Mouse (Mus musculus) T-helper 2 cell (primary cell): ENCODE measurements around the gene Tsc1.

Experiments
- in situ Hi-C: fragments of 300-600 bp; cut with MboI, MseI; formaldehyde crosslinking; loops from one replicate; pipeline ENCODE4 v1.15.1; 2025; ENCODE audit warnings: high pct_unique_total_duplicates

Gene Tsc1

GRCm38 (mm10) chr2:28641435-28641941, 460 bp downstream of the Tsc1 start:
- in situ Hi-C loops = no loop called here

GRCm38 (mm10) chr2:28643081-28643480, 2.1 kb downstream of the Tsc1 start:
- in situ Hi-C loops = no loop called here

GRCm38 (mm10) chr2:28650526-28650925, 9.5 kb downstream of the Tsc1 start:
- in situ Hi-C loops = no loop called here

GRCm38 (mm10) chr2:28653351-28653750, 12.3 kb downstream of the Tsc1 start:
- in situ Hi-C loops = no loop called here

DNA sequence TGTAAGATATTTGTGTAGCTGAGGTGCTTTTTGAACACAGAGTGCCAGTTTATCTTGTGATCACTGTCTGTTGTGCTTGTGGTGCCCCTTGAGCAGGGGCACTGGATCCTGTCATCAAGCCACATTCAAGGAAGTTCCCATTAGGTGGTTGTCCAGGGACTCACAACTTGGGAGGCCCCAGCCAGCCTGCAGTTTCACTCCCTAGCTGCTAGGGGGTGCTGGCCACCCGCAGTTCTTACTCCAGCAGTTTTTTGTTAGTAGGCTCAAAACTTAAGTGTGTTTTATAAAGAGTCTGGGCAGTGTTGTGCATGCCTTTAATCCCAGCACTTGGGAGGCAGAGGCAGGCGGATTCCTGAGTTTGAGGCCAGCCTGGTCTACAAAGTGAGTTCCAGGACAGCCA, 13.3 kb downstream of the Tsc1 start:
- in situ Hi-C loops = no loop called here

GRCm38 (mm10) chr2:28656216-28656615, 15.2 kb downstream of the Tsc1 start:
- in situ Hi-C loops = no loop called here

DNA sequence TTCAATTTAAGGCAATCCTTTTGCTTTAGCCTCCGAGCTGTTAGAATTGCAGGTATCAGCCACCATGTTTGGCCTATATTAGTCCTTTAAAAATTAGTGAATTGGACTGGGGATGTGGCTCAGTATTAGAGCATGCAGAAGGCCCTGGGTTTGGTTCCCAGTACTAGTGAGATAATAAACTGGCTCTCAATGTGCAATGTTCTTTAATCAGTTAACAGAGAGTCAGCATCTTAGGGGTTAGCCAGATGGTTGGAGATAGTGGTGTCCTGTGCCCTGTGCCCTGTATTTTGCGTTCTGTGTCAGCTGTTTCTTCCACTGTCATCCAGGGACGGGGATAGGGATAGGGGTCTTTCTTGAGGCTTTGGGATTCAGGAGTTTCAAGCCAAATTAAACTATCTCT, 21.9 kb downstream of the Tsc1 start:
- in situ Hi-C loops = no loop called here

DNA sequence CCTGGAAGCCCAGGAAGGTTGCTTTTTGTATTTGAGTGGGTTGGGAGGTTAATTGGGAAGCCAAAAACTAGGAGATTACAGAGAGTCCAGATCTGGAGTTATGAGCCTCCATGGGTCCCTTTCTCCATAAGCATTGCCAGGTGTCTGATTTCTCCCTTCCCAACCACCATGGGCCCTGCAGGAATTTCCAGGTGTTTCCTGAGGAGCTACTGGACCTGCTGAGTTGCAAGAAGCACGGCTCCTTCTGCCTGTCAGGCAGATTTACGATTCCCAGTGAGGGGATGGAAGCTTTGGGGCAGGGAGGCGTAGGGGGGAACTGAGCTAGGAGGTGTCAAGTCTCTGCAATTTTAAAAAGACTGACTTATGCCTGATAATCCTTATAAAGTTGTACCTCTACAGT, 24.8 kb downstream of the Tsc1 start:
- in situ Hi-C loops = no loop called here

DNA sequence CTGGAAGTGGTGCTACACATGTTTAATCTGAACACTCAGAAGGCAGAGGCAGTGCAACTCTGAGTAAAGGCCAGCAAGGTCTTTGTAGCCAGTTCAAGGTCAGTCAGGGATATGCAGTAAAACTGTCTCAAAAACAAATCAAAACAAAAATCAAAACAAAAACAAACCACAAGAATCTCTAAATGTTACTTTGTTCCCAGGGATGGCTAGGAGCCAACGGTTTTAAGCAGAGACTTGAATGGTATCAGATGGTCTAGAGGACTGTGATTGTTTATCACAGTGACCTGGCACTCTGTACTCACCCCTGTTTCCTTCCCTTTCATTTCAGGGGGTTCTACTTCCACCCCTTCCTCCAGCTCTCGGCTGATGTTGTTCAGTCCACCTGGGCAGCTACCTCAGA, 30.4 kb downstream of the Tsc1 start:
- in situ Hi-C loops = no loop called here

GRCm38 (mm10) chr2:28676005-28676404, 35.0 kb downstream of the Tsc1 start:
- in situ Hi-C loops = no loop called here

DNA sequence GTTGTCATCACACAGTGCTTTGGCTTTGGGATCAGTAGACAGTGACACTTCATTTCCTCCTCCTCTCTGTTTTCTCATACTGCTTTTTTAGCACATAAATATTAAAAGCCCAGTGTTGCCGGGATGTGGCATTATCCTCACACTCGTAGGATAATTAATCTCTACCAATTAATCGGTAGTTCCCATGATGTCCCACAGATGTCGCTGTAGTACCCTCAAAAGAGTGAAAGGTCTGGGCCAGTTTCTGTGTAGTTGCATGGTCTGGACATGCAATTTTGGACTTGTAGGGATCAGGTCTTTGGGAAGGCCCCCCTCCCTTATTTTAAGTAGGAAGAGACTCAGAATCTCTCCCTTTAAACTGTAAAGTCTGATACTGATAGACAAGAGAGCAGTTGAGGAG, 39.7 kb downstream of the Tsc1 start:
- in situ Hi-C loops = no loop called here

GRCm38 (mm10) chr2:28681718-28682117, 40.7 kb downstream of the Tsc1 start:
- in situ Hi-C loops = no loop called here

- in situ Hi-C loops = no loop called here
These were observed 44.9 kb downstream of the Tsc1 start for GRCm38 (mm10) chr2:28685895-28686294.

DNA sequence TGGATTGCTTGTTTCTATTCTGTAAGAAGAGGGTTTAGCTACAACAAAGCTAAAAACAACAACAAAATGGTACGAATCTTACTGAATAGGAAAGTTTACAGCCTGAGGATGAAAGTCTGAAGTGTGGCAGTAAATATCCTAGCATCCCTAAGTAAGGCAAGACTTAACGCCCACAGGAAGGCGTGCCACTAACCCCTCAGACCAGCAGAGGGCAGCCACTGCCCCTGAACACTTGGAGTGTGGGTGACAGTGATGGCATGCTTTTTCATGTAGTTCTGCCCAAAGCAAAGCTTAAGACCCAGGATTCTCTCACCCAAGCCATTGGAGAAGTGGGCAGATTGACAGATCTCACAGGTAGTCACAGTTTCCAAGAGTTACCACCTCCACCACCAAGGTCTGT, 47.4 kb downstream of the Tsc1 start:
- in situ Hi-C loops = no loop called here

- in situ Hi-C loops = no loop called here
These were observed 51.7 kb downstream of the Tsc1 start for GRCm38 (mm10) chr2:28692692-28693091.

DNA sequence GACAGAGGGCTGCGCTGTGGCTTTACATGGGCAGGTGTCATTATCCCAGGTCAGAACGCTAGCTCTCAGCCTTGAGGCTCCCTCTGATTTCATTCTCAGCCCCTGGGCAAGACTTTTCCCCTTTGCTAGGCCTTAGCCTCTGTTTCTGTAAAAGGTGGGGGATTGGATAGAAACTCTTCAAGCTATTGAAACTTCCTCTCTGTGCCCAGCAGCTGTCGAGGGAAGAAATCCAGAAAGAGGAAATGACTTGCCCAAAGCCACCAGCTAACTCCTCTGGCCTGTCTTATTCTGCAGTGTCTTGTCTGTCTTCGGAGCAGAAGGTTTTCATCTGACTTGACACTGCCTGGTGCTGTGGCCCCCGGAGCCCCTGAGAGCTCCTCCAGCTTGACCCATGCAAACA, 57.5 kb downstream of the Tsc1 start:
- in situ Hi-C loops = no loop called here

DNA sequence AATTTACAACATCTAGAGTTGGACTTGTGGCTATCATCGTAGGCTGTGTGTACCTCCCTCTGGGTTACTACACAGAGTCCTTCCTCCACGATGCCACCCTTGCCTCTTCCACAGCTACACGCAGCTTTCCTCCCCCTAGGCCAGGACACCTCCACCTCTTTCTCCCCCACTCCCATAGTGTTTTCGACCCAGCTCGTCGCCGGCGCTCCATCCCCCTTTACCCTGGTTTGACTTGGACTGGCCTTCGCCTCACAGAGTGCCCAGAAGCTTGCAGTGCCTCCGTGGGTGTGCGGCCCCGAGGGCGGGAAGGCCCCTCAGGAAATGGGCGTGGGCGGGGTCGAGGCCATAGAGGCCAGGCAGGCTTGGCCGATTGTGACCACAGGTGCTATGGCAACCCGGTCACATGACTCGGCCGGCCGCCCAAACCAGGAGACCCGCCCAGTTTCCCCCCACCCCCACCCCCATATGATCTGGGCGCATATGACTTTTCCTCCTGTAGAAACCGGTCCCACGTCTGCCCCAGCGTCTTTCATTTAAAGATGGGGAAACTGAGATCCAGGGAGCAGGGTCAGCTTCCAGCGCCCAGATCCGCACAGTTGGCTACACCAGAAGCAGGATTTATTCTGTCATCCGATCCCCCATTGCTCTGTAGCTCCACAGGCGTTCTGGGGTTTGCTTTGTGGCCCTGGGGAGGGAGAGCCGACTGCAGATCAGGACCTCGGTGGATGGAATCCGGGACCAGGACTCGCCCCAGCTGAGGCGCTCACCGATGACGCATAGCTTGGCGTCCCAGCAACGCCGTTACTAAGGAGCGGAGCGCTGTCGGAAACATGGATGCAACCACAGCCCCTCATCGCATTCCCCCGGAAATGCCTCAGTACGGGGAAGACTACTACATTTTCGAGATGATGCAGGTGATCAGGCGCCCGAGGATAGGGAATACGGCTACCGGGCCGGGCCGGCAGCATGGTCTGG, 58.6 kb downstream of the Tsc1 start, which contains the start of the genes Spaca9 and Ak8:
TSS of gene Spaca9 (minus strand) at position 367 of the 975 bp plus-strand sequence.
TSS of gene Ak8 (plus strand) at position 804 of the 975 bp plus-strand sequence.
- in situ Hi-C loops = no loop called here

GRCm38 (mm10) chr2:28701646-28702262, 60.7 kb downstream of the Tsc1 start:
- in situ Hi-C loops = no loop called here

DNA sequence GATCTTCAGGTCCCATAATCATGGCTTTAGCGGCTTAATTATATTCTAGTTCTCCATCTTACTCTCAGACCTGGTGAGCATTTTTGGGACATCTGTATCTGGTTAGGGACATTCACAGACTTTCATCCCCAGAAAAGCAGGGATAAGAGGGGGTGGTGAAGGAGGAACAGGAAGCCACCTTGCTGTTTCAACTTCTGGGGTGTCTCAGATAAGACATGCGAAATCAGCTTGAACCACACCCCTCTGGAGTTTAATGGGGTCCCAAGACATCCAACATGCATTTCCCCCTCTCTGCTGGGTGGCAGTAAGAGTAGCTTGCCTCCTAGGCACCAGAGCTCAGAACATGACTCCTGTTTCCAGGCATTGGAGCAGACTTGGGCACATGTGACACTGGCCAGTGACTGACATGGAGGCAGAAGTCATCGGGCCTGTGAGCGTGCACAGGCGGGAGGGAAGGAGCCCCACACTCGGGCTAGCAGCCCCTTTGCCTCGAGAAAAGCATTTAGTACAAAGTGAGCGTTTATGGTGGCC, 65.1 kb downstream of the Tsc1 start:
- in situ Hi-C loops = no loop called here

GRCm38 (mm10) chr2:28706787-28707186, 65.8 kb downstream of the Tsc1 start:
- in situ Hi-C loops = no loop called here

DNA sequence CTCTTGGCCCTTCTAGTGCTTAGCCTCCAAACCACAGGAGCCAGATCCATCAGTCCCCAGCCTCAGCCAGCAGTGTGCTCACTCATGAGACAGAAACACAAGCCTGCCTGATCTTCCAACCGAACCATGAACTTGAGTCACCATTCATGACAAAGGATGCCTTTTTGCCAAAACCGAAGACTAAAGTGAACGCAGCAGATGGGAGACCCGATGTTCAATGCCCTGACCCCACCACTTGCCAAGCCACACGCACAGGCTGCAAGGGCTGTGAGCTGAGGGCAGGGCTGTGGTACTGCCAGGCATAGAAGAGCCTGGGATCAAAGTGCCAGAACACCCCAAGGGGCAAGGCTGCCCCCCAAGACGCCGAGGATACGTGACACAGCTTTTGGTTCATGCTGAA, 72.0 kb downstream of the Tsc1 start:
- in situ Hi-C loops = no loop called here

- in situ Hi-C loops = no loop called here
These were observed 81.4 kb downstream of the Tsc1 start for GRCm38 (mm10) chr2:28722419-28722818.
